Comparison of ENCODE assay signal across 29 mouse cellular contexts in the genomic region with DNA sequence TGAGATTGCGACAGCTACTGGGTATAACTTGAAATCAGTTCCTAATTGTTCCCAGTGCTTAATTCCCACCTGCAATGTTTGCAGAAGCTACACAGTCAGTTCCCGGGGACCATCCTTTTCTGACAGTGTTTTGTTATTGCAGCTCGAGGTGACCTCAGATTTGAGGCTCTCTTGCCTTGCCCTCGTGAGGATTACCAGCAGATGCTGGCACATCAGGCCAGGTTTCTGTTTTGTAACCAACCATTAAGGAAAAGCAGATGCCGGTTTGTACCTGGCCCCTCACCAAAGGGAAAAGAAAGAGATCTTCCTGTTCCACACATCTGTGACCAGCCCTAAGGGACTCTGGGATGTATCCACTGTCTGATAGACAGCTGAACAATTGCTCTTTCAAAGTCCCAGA.
"Had no signal": no experiment of that assay in that cellular context is flagged by ENCODE, and none has a peak within 500 bp of the region (broad histone marks: within the 10 kb centered on the region; RNA-seq: fewer than 3 reads in every experiment).

No protein-coding gene starts in this region.

- H3K9ac ChIP-seq: limb, embryonic 12.5 days; limb, embryonic 13.5 days; limb, embryonic 15.5 days; liver, embryonic 15.5 days; liver, postnatal 0 days; lung, embryonic 14.5 days; lung, embryonic 15.5 days; midbrain, embryonic 12.5 days; midbrain, embryonic 13.5 days; midbrain, embryonic 15.5 days had no signal

- ATAC-seq: liver, embryonic 12.5 days; liver, postnatal 0 days; lung, postnatal 0 days; midbrain, embryonic 13.5 days; midbrain, embryonic 15.5 days; midbrain, embryonic 16.5 days had no signal

- DNase-seq: left cerebral cortex, postnatal 4 days; liver; liver, embryonic 13.5 days; liver, postnatal 0 days; lung, adult 18-20 months; lung, adult 2 months; lung, embryonic 14.5 days; lung, postnatal 10 days; lung, postnatal 14 days; lung, postnatal 36 days; lung, postnatal 4 days; midbrain, embryonic 14.5 days had no signal

- H3K9me3 ChIP-seq: limb, embryonic 10.5 days; limb, embryonic 12.5 days; limb, embryonic 13.5 days; limb, embryonic 15.5 days; liver, embryonic 12.5 days; liver, embryonic 13.5 days; liver, embryonic 15.5 days; lung, embryonic 15.5 days; megakaryocyte, embryonic 14.5 days; midbrain, embryonic 10.5 days; midbrain, embryonic 12.5 days; midbrain, embryonic 13.5 days; midbrain, embryonic 15.5 days had no signal

- H3K27ac ChIP-seq: limb, embryonic 10.5 days; limb, embryonic 12.5 days; limb, embryonic 13.5 days; limb, embryonic 15.5 days; liver, embryonic 13.5 days; lung, embryonic 15.5 days; macrophage; midbrain, embryonic 10.5 days; midbrain, embryonic 12.5 days; midbrain, embryonic 13.5 days; midbrain, embryonic 15.5 days had no signal

- H3K27me3 ChIP-seq: limb, embryonic 12.5 days; limb, embryonic 15.5 days; liver, embryonic 12.5 days; liver, embryonic 13.5 days; liver, embryonic 15.5 days; lung, embryonic 15.5 days; megakaryocyte, embryonic 14.5 days had no signal

- H3K36me3 ChIP-seq: limb, embryonic 10.5 days; limb, embryonic 12.5 days; limb, embryonic 13.5 days; limb, embryonic 15.5 days; lung, embryonic 15.5 days; midbrain, embryonic 10.5 days; midbrain, embryonic 12.5 days; midbrain, embryonic 13.5 days; midbrain, embryonic 15.5 days had no signal

- H3K4me2 ChIP-seq: limb, embryonic 12.5 days; limb, embryonic 13.5 days; limb, embryonic 15.5 days; lung, embryonic 14.5 days; lung, embryonic 15.5 days; midbrain, embryonic 11.5 days; midbrain, embryonic 12.5 days; midbrain, embryonic 13.5 days; midbrain, embryonic 15.5 days had no signal

- H3K4me3 ChIP-seq: limb, embryonic 10.5 days; limb, embryonic 12.5 days; limb, embryonic 13.5 days; limb, embryonic 15.5 days; liver, embryonic 12.5 days; liver, embryonic 13.5 days; liver, embryonic 15.5 days; lung, embryonic 15.5 days; midbrain, embryonic 10.5 days; midbrain, embryonic 12.5 days; midbrain, embryonic 13.5 days; midbrain, embryonic 15.5 days; myocyte had no signal
